Mouse (Mus musculus) lung, adult 2 months (tissue): ENCODE data around the gene Nr3c2. TPM values are rescaled to one million over a fixed set of nuclear protein-coding genes. Genes with fewer than 3 reads are reported as not detected.

Experiments used
- DNase-seq: peaks from one replicate; pipeline ENCODE4 v3.0.0; 2022
- H3K4me1 ChIP-seq: fragments of 200-500 bp; 2 replicates; pipeline ENCODE4 v1.6.1; 2011; ENCODE audit warnings: low read length; ENCODE audit not compliant: control insufficient read depth, insufficient read depth
- H3K4me3 ChIP-seq: fragments of 200-500 bp; replicated peaks from 2 replicates; pipeline ENCODE3; 2011; ENCODE audit warnings: low read depth, mild to moderate bottlenecking, control low read depth, low read length; ENCODE audit errors: extremely low read depth
- CTCF ChIP-seq: fragments of 200-500 bp; IDR thresholded peaks from 2 replicates; pipeline ENCODE4 v1.5.1; 2011; ENCODE audit warnings: mild to moderate bottlenecking, low read length, control low read depth; ENCODE audit not compliant: insufficient read depth
- POLR2A ChIP-seq: fragments of 200-500 bp; IDR thresholded peaks from 2 replicates; pipeline ENCODE4 v1.6.1; 2011; ENCODE audit warnings: low read depth, mild to moderate bottlenecking, control low read depth, low read length, borderline replicate concordance; ENCODE audit errors: extremely low read depth
- WGBS: fragments of 180-500 bp; shearing (Covaris S2); methylation state at CpG from one replicate; pipeline ENCODE4 v1.1.7; 2018; 5-methylcytosine and 5-hydroxymethylcytosine counted together
- polyA plus RNA-seq: library from polyadenylated mRNA; depleted of rRNA; stranded (reverse); fragments of >200 nt; gene quantifications from 2 replicates; pipeline ENCODE4 v1.2.3, GENCODE M21; 2012

The Nr3c2 gene
- polyA plus RNA-seq, 1 experiment, result 6.3 TPM

GRCm38 (mm10) chr8:77046731-77047130 lies 147.5 kb downstream of the Nr3c2 start:
- DNase-seq, result no peak
- H3K4me3 ChIP-seq, result no peak overlapping the region
- 61% methylated on average over 3 of the region's 3 CpGs for WGBS
- TF ChIP-seq CTCF (no peak), POLR2A (no peak)
- H3K4me1 ChIP-seq, result no peaks in the 10 kb centered on the region; the same call in 1 of the 2 replicates

- no peak for DNase-seq
- H3K4me3 ChIP-seq, result no peak overlapping the region
- TF ChIP-seq CTCF (no peak), POLR2A (no peak)
- H3K4me1 ChIP-seq, result no peaks in the 10 kb centered on the region; the same call in 1 of the 2 replicates
- 81% methylated on average over 10 of the region's 10 CpGs for WGBS
Observed at GRCm38 (mm10) chr8:77051399-77052275, 152.4 kb downstream of the Nr3c2 start.

- 82% methylated on average over 3 of the region's 3 CpGs for WGBS
- Histone ChIP-seq H3K4me1 (no peaks in the 10 kb centered on the region; the same call in 1 of the 2 replicates), H3K4me3 (no peak overlapping the region)
- DNase-seq, result no peak
- TF ChIP-seq CTCF (no peak), POLR2A (no peak)
Observed at GRCm38 (mm10) chr8:77055492-77056021, 156.3 kb downstream of the Nr3c2 start.

GRCm38 (mm10) chr8:77056853-77057252 lies 157.6 kb downstream of the Nr3c2 start:
- Histone ChIP-seq H3K4me3 (no peak overlapping the region), H3K4me1 (no peaks in the 10 kb centered on the region)
- DNase-seq, result no peak
- TF ChIP-seq CTCF, result no peak
- 82% methylated on average over 6 of the region's 6 CpGs for WGBS

- Histone ChIP-seq H3K4me1 (no peaks in the 10 kb centered on the region), H3K4me3 (no peak overlapping the region)
- no peak for DNase-seq
- 76% methylated on average over 4 of the region's 4 CpGs for WGBS
- TF ChIP-seq POLR2A, result no peak
- TF ChIP-seq CTCF, result no peak
Observed at GRCm38 (mm10) chr8:77082687-77083086, 183.4 kb downstream of the Nr3c2 start.

GRCm38 (mm10) chr8:77086036-77086435 lies 186.8 kb downstream of the Nr3c2 start:
- no peak for DNase-seq
- WGBS, result 57% methylated on average over 8 of the region's 8 CpGs
- no peak for TF ChIP-seq POLR2A
- no peak for TF ChIP-seq CTCF
- H3K4me1 ChIP-seq, result no peaks in the 10 kb centered on the region
- no peak overlapping the region for H3K4me3 ChIP-seq

- WGBS, result 29% methylated on average over 4 of the region's 4 CpGs
- DNase-seq, result no peak
- no peak overlapping the region for H3K4me3 ChIP-seq
- no peaks in the 10 kb centered on the region for H3K4me1 ChIP-seq
- TF ChIP-seq CTCF (no peak), POLR2A (no peak)
Observed at GRCm38 (mm10) chr8:77096721-77097120, 197.5 kb downstream of the Nr3c2 start.

- TF ChIP-seq CTCF (no peak), POLR2A (no peak)
- Histone ChIP-seq H3K4me1 (no peaks in the 10 kb centered on the region), H3K4me3 (no peak overlapping the region)
- no peak for DNase-seq
- WGBS, result 90% methylated on average over 10 of the region's 10 CpGs
Observed at GRCm38 (mm10) chr8:77098101-77098500, 198.9 kb downstream of the Nr3c2 start.

GRCm38 (mm10) chr8:77100370-77100769 lies 201.1 kb downstream of the Nr3c2 start:
- no peak for DNase-seq

GRCm38 (mm10) chr8:77102879-77103278 lies 203.6 kb downstream of the Nr3c2 start:
- no peak overlapping the region for H3K4me3 ChIP-seq
- H3K4me1 ChIP-seq, result no peaks in the 10 kb centered on the region
- TF ChIP-seq POLR2A (no peak), CTCF (no peak)
- 90% methylated on average over 7 of the region's 7 CpGs for WGBS
- DNase-seq, result no peak

More at GRCm38 (mm10) chr8:77100370-77100769, 201.1 kb downstream of the Nr3c2 start:
- Histone ChIP-seq H3K4me3 (no peak overlapping the region), H3K4me1 (no peaks in the 10 kb centered on the region)
- TF ChIP-seq POLR2A, result no peak
- no peak for TF ChIP-seq CTCF
- 71% methylated on average over 2 of the region's 2 CpGs for WGBS
